Mouse (Mus musculus) layer of hippocampus, adult 8-10 months (tissue): ENCODE results near the gene Arhgap23. TPM values are rescaled to one million over a fixed set of nuclear protein-coding genes. Genes with fewer than 3 reads are reported as not detected.

ENCODE experiments used
- DNase-seq, 2 experiments: peaks; one replicate each; pipeline ENCODE4 v3.0.0; 2022; ENCODE audit warnings: low spot score in 2 of 2
- total RNA-seq, 4 experiments: library from RNA; stranded (reverse); gene quantifications; 2 replicates each; pipeline ENCODE4 v1.2.4; 2022

Gene Arhgap23
- total RNA-seq, 4 experiments from 2014 or later, result 75.7 to 83.2 (median 78.4) TPM

GRCm38 (mm10) chr11:97546804-97547411, 131.6 kb downstream of the Arhgap23 start:
- no peak for DNase-seq

- no peak for DNase-seq
Measured at GRCm38 (mm10) chr11:97547957-97548706, 132.8 kb downstream of the Arhgap23 start.

- DNase-seq, result no peak
Measured at GRCm38 (mm10) chr11:97548757-97549156, 133.4 kb downstream of the Arhgap23 start.

Other genes with a start within 250 kb of the Arhgap23 start
- 100 to 1,000 TPM; 126 to 131 (median 130) TPM for gene Kpnb1, start 227.7 kb upstream of the Arhgap23 start, total RNA-seq
- 100 to 1,000 TPM; 142 to 161 (median 151) TPM for gene Npepps, start 134.9 kb upstream of the Arhgap23 start, total RNA-seq
- 10 to 100 TPM; 23.1 to 32.2 (median 27.4) TPM for gene Mrpl45, start 99.8 kb upstream of the Arhgap23 start, total RNA-seq
- under 1 TPM; 0.14 to 0.59 (median 0.34) TPM for gene Gpr179, start 63.5 kb upstream of the Arhgap23 start, total RNA-seq
- 10 to 100 TPM; 71.5 to 89.3 (median 79.6) TPM for gene Socs7, start 53.0 kb upstream of the Arhgap23 start, total RNA-seq
- under 1 TPM in 1 of 4 experiments, not detected in 3; 0.29 TPM for gene 4933428G20Rik, start 84.8 kb downstream of the Arhgap23 start, total RNA-seq
- gene Srcin1, start 160.7 kb downstream of the Arhgap23 start, total RNA-seq, result 100 to 1,000 TPM; 212 to 220 (median 217) TPM
- 10 to 100 TPM; 28.9 to 38.6 (median 33.9) TPM for gene Epop, start 214.2 kb downstream of the Arhgap23 start, total RNA-seq
- 100 to 1,000 TPM; 110 to 149 (median 126) TPM for gene Mllt6, start 247.9 kb downstream of the Arhgap23 start, total RNA-seq